Comparison of ENCODE assay signal across 25 mouse cellular contexts in the genomic region with DNA sequence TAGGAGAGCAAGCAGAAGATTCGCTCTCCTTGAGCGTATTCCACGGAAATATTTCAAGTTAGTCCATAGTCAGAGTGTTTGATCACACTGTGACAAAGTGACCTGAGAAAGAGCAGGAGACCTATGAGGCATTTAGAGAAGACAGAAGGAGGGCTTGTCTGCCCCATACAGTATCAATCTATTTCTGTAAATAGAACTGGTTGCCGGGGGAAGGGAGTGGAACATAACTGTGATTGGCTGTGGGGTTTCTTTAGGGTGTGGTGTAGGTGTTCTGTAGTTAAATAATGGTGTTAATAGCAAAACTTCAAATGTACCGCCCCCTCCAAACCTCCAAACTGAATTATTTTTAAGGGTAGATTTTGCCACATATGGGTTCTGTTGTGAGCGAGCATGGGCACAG. TPM values are rescaled to one million over a fixed set of nuclear protein-coding genes. Genes with fewer than 3 reads are reported as not detected.
A peak's percentile ranks its signal among the peaks of the same experiment; 100 is the strongest.
DNase-seq lines count a peak whose midpoint lies in the region; ATAC-seq lines count a peak whose summit lies in the region.
"Had no signal": no experiment of that assay in that cellular context is flagged by ENCODE, and none has a peak within 500 bp of the region (broad histone marks: within the 10 kb centered on the region; RNA-seq: fewer than 3 reads in every experiment).

No protein-coding gene starts in this region.

- H3K36me3 ChIP-seq in heart, embryonic 13.5 days, result no peaks in the 10 kb centered on the region
- H3K36me3 ChIP-seq in heart, embryonic 10.5 days, result no peaks in the 10 kb centered on the region
- H3K36me3 ChIP-seq: embryonic facial prominence, embryonic 12.5 days; embryonic facial prominence, embryonic 15.5 days; heart, embryonic 12.5 days; hindbrain, embryonic 10.5 days; hindbrain, embryonic 13.5 days had no signal

- 71% methylated on average over 6 of the region's 6 CpGs for WGBS in heart, embryonic 13.5 days
- 87% methylated on average over 6 of the region's 6 CpGs for WGBS in heart, embryonic 10.5 days

- no peaks in the 10 kb centered on the region for H3K27me3 ChIP-seq in heart, embryonic 13.5 days (replicated peaks)
- H3K27me3 ChIP-seq in heart, embryonic 10.5 days (ENCODE audit: insufficient read depth, poor library complexity, severe bottlenecking), result no peaks in the 10 kb centered on the region
- H3K27me3 ChIP-seq: embryonic facial prominence, embryonic 12.5 days; embryonic facial prominence, embryonic 15.5 days; heart, embryonic 12.5 days; hindbrain, embryonic 13.5 days had no signal

- intact Hi-C loops in gastrocnemius, postnatal 14 days (cut with DNase I; ENCODE audit: low total_unique reads), result no loop called here

- H3K4me1 ChIP-seq in heart, embryonic 13.5 days, result peaks cover 9% of the 10 kb centered on the region; the same call in 1 of the 2 replicates
- 0 out of 2 replicates have a peak, but pooled peaks cover 4% of the 10 kb centered on the region for H3K4me1 ChIP-seq in heart, embryonic 10.5 days
- H3K4me1 ChIP-seq: embryonic facial prominence, embryonic 12.5 days; embryonic facial prominence, embryonic 15.5 days; hindbrain, embryonic 10.5 days had no signal

- H3K4me3 ChIP-seq in heart, embryonic 13.5 days, result no peak overlapping the region
- H3K4me3 ChIP-seq in heart, embryonic 10.5 days, result no peak overlapping the region
- H3K4me3 ChIP-seq: embryonic facial prominence, embryonic 12.5 days; embryonic facial prominence, embryonic 15.5 days; heart, embryonic 12.5 days; hindbrain, embryonic 10.5 days; hindbrain, embryonic 13.5 days had no signal

- peak overlapping the region; percentile 36; the same call in 1 of the 2 replicates for H3K4me2 ChIP-seq in heart, embryonic 13.5 days
- H3K4me2 ChIP-seq: embryonic facial prominence, embryonic 12.5 days; embryonic facial prominence, embryonic 15.5 days; heart, embryonic 12.5 days; hindbrain, embryonic 13.5 days had no signal

- no peak overlapping the region for H3K27ac ChIP-seq in heart, embryonic 13.5 days (replicated peaks)
- no peak overlapping the region for H3K27ac ChIP-seq in heart, embryonic 10.5 days
- H3K27ac ChIP-seq: embryonic facial prominence, embryonic 12.5 days; embryonic facial prominence, embryonic 15.5 days; hindbrain, embryonic 10.5 days; hindbrain, embryonic 13.5 days had no signal

- H3K9me3 ChIP-seq in heart, embryonic 13.5 days, result no peaks in the 10 kb centered on the region
- no peaks in the 10 kb centered on the region for H3K9me3 ChIP-seq in heart, embryonic 10.5 days
- H3K9me3 ChIP-seq: embryonic facial prominence, embryonic 12.5 days; embryonic facial prominence, embryonic 15.5 days; heart, embryonic 12.5 days; hindbrain, embryonic 10.5 days; hindbrain, embryonic 13.5 days had no signal

- no peak for DNase-seq in heart, embryonic 10.5 days (ENCODE audit: low spot score)
- peak; percentile 56 for DNase-seq in CD4-positive, CD25-positive, alpha-beta regulatory T cell, adult 2 months (ENCODE audit: low read depth, low spot score)
- DNase-seq in gastrocnemius, postnatal 14 days, result no peak
- no peak for DNase-seq in MN1 (ENCODE audit: low spot score)
- DNase-seq in frontal cortex, adult 2 months (ENCODE audit: extremely low spot score in 1 of 2, low spot score in 1 of 2), result no peak
- DNase-seq: adrenal gland, postnatal 10 days; cerebellum, adult 18-20 months; cerebellum, adult 9-11 months; cerebellum, postnatal 25 days; forebrain, postnatal 0 days; heart, adult 11 months; heart, postnatal 36 days; kidney, adult 2 months had no signal

- H3K9ac ChIP-seq in heart, embryonic 13.5 days, result no peak overlapping the region
- H3K9ac ChIP-seq: embryonic facial prominence, embryonic 12.5 days; embryonic facial prominence, embryonic 15.5 days; forebrain, postnatal 0 days; heart, embryonic 12.5 days; hindbrain, embryonic 13.5 days had no signal

- no peak for ATAC-seq in heart, embryonic 13.5 days (ENCODE audit: extremely low read depth, insufficient number of reproducible peaks, low FRiP score, low TSS enrichment)
- peak; percentile 80 for ATAC-seq in activated CD4-positive, CD25-positive, alpha-beta regulatory T cell, adult 4 months
- ATAC-seq: forebrain, embryonic 14.5 days; forebrain, postnatal 0 days; hindbrain, embryonic 16.5 days; intestine, embryonic 16.5 days had no signal

RNA-seq across cellular contexts. Expression of a gene that starts 33.6 kb away (rescaled TPM):
- 2.9 and 3.1 TPM in 2 replicates for polyA plus RNA-seq in heart, embryonic 13.5 days (2015; fragmentation: Nextera tagmentation; extraction: Ambion mirVana)
- polyA plus RNA-seq in heart, embryonic 10.5 days (2016; fragmentation: Nextera tagmentation; extraction: Ambion mirVana), result 1.3 and 3.0 TPM in 2 replicates
- polyA plus RNA-seq in activated CD4-positive, CD25-positive, alpha-beta regulatory T cell, adult 4 months (2017; shearing (Covaris generic)), result 100 to 1,000 TPM; 170 to 252 TPM
- total RNA-seq in gastrocnemius, postnatal 14 days (2021), result 1 to 10 TPM in 1 of 2 experiments, under 1 TPM in 1; 0.73 to 1.8 TPM
- polyA plus RNA-seq in frontal cortex, adult 2 months (2012; rRNA removed), result 8.4 and 11.4 TPM in 2 replicates
- total RNA-seq: common myeloid progenitor, adult 5-6 weeks; MEL had no signal

Comparison
In these comparisons a context has a peak if more than half of its experiments do, and no peak if none do; other contexts are left out.
1. RNA of a gene that starts 33.6 kb away (polyA plus RNA-seq): 170 to 252 TPM in activated CD4-positive, CD25-positive, alpha-beta regulatory T cell, adult 4 months; 8.4 to 11.4 TPM in frontal cortex, adult 2 months, 2.9 to 3.1 TPM in heart, embryonic 13.5 days and 1.3 to 3.0 TPM in heart, embryonic 10.5 days; every median in the first group is over 10 times any median in the second.